Mouse (Mus musculus): ENCODE measurements at regions not wholly inside any gene's neighbourhood (a gene's known extent, or its start where the extent isn't known, plus 50 kb on each side); places are given as distances from the start of the nearest gene placed in this dataset.

GRCm38 (mm10) chr13:97555312-97555711 lies 205.1 kb downstream of the Gm10260 start:
- Histone ChIP-seq H3K9me3 (ENCODE audit: control insufficient read depth, low read length) (no peaks in the 10 kb centered on the region), H3K9ac (ENCODE audit: low read depth, low read length, severe bottlenecking) (no peak overlapping the region), H3K27ac (replicated peaks; ENCODE audit: low read depth, low read length) (no peak overlapping the region), H3K27me3 (ENCODE audit: control insufficient read depth, insufficient read depth, low read length) (no peaks in the 10 kb centered on the region), H3K4me3 (replicated peaks; ENCODE audit: low read length) (no peak overlapping the region), H3K36me3 (ENCODE audit: control insufficient read depth, insufficient read depth, low read length) (no peaks in the 10 kb centered on the region), H3K4me2 (replicated peaks; ENCODE audit: low read depth, low read length, severe bottlenecking) (no peak overlapping the region), H3K4me1 (ENCODE audit: control insufficient read depth, insufficient read depth, low read length) (no peaks in the 10 kb centered on the region)
- no peak for TF ChIP-seq POLR2A (IDR thresholded peaks at IDR 0.05; ENCODE audit: borderline replicate concordance, extremely low read depth, insufficient read depth, insufficient read length)
- ATAC-seq (ENCODE audit: low FRiP score, low read depth) (no peak), DNase-seq (ENCODE audit: low spot score) (no peak)
- 87% methylated on average over 3 of the region's 3 CpGs for WGBS

GRCm38 (mm10) chr13:97554601-97555000 lies 205.8 kb downstream of the Gm10260 start:
- Histone ChIP-seq H3K27ac (replicated peaks; ENCODE audit: low read depth, low read length) (no peak overlapping the region), H3K27me3 (ENCODE audit: control insufficient read depth, insufficient read depth, low read length) (no peaks in the 10 kb centered on the region), H3K36me3 (ENCODE audit: control insufficient read depth, insufficient read depth, low read length) (no peaks in the 10 kb centered on the region), H3K4me1 (ENCODE audit: control insufficient read depth, insufficient read depth, low read length) (no peaks in the 10 kb centered on the region), H3K4me2 (replicated peaks; ENCODE audit: low read depth, low read length, severe bottlenecking) (no peak overlapping the region), H3K9ac (ENCODE audit: low read depth, low read length, severe bottlenecking) (no peak overlapping the region), H3K4me3 (replicated peaks; ENCODE audit: low read length) (no peak overlapping the region), H3K9me3 (ENCODE audit: control insufficient read depth, low read length) (no peaks in the 10 kb centered on the region)
- WGBS = 59% methylated on average over 5 of the region's 5 CpGs
- DNase-seq (ENCODE audit: low spot score) (no peak), ATAC-seq (ENCODE audit: low FRiP score, low read depth) (no peak)
- TF ChIP-seq POLR2A (IDR thresholded peaks at IDR 0.05; ENCODE audit: borderline replicate concordance, extremely low read depth, insufficient read depth, insufficient read length) = no peak

- Histone ChIP-seq H3K27ac (replicated peaks; ENCODE audit: low read depth, low read length) (no peak overlapping the region), H3K4me2 (replicated peaks; ENCODE audit: low read depth, low read length, severe bottlenecking) (no peak overlapping the region), H3K27me3 (ENCODE audit: control insufficient read depth, insufficient read depth, low read length) (no peaks in the 10 kb centered on the region), H3K4me1 (ENCODE audit: control insufficient read depth, insufficient read depth, low read length) (peaks cover 3% of the 10 kb centered on the region; the same call in 1 of the 2 replicates), H3K9ac (ENCODE audit: low read depth, low read length, severe bottlenecking) (no peak overlapping the region), H3K9me3 (ENCODE audit: control insufficient read depth, low read length) (no peaks in the 10 kb centered on the region), H3K4me3 (replicated peaks; ENCODE audit: low read length) (no peak overlapping the region), H3K36me3 (ENCODE audit: control insufficient read depth, insufficient read depth, low read length) (no peaks in the 10 kb centered on the region)
- TF ChIP-seq POLR2A (IDR thresholded peaks at IDR 0.05; ENCODE audit: borderline replicate concordance, extremely low read depth, insufficient read depth, insufficient read length) = no peak
- ATAC-seq (ENCODE audit: low FRiP score, low read depth) = no peak
- 56% methylated on average over 4 of the region's 4 CpGs for WGBS
- DNase-seq (ENCODE audit: low spot score) = no peak
Measured at GRCm38 (mm10) chr13:97552236-97552635, 208.2 kb downstream of the Gm10260 start.

DNA sequence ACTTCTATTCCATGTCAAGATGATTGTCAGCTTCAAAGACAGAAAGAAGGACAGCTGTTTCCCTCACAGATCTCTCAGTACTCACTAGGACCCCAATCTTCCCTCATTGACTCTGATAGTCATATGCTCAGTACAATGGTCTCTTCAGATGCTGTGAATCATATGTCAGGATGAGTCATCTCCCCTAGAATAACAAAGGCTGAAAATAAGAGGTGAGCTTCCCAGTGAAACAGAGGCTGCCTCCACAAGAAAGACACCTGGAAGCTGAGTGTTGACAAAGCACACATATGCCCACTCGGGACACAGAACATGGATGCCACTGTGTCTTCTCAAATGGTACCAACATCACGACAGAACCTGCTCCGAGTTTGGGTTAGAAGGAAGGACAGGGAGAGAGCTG lies 209.6 kb downstream of the Gm10260 start:
- Histone ChIP-seq H3K4me1 (ENCODE audit: control insufficient read depth, insufficient read depth, low read length) (peaks cover 3% of the 10 kb centered on the region; the same call in 1 of the 2 replicates), H3K9me3 (ENCODE audit: control insufficient read depth, low read length) (no peaks in the 10 kb centered on the region), H3K9ac (ENCODE audit: low read depth, low read length, severe bottlenecking) (no peak overlapping the region), H3K36me3 (ENCODE audit: control insufficient read depth, insufficient read depth, low read length) (no peaks in the 10 kb centered on the region), H3K4me3 (replicated peaks; ENCODE audit: low read length) (no peak overlapping the region), H3K27me3 (ENCODE audit: control insufficient read depth, insufficient read depth, low read length) (no peaks in the 10 kb centered on the region), H3K4me2 (replicated peaks; ENCODE audit: low read depth, low read length, severe bottlenecking) (no peak overlapping the region), H3K27ac (replicated peaks; ENCODE audit: low read depth, low read length) (no peak overlapping the region)
- WGBS = 88% methylated on average over 3 of the region's 3 CpGs
- no peak for TF ChIP-seq POLR2A (IDR thresholded peaks at IDR 0.05; ENCODE audit: borderline replicate concordance, extremely low read depth, insufficient read depth, insufficient read length)
- no peak for DNase-seq (ENCODE audit: low spot score)
- no peak for ATAC-seq (ENCODE audit: low FRiP score, low read depth)

DNA sequence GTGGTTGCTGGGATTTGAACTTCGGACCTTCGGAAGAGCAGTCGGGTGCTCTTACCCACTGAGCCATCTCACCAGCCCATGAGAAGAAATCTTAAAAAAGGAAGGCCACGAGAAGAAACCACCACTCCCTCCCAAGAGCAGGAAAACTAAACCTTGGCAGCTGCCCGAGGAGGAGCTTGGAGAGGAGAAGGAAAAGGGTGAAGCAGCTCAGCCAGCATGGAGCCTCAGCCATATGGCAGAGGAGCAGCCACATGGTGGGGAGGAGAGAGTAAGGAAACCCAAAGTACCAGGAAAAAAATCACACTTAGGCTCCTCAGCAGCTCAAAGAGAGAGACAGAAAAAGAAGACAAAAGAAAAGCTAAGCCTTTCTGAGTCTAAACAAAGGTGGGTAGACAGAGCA lies 210.3 kb downstream of the Gm10260 start:
- no peak for TF ChIP-seq POLR2A (IDR thresholded peaks at IDR 0.05; ENCODE audit: borderline replicate concordance, extremely low read depth, insufficient read depth, insufficient read length)
- H3K27ac ChIP-seq (replicated peaks; ENCODE audit: low read depth, low read length) = no peak overlapping the region
- H3K36me3 ChIP-seq (ENCODE audit: control insufficient read depth, insufficient read depth, low read length) = no peaks in the 10 kb centered on the region
- H3K4me3 ChIP-seq (replicated peaks; ENCODE audit: low read length) = no peak overlapping the region
- WGBS = 89% methylated on average over 5 of the region's 5 CpGs
- H3K27me3 ChIP-seq (ENCODE audit: control insufficient read depth, insufficient read depth, low read length) = no peaks in the 10 kb centered on the region
- ATAC-seq (ENCODE audit: low FRiP score, low read depth) = no peak
- H3K9ac ChIP-seq (ENCODE audit: low read depth, low read length, severe bottlenecking) = no peak overlapping the region
- peaks cover 3% of the 10 kb centered on the region; the same call in 1 of the 2 replicates for H3K4me1 ChIP-seq (ENCODE audit: control insufficient read depth, insufficient read depth, low read length)
- no peak overlapping the region for H3K4me2 ChIP-seq (replicated peaks; ENCODE audit: low read depth, low read length, severe bottlenecking)
- DNase-seq (ENCODE audit: low spot score) = no peak
- H3K9me3 ChIP-seq (ENCODE audit: control insufficient read depth, low read length) = no peaks in the 10 kb centered on the region

GRCm38 (mm10) chr13:97549384-97549783 lies 211.0 kb downstream of the Gm10260 start:
- Histone ChIP-seq H3K27ac (replicated peaks; ENCODE audit: low read depth, low read length) (no peak overlapping the region), H3K4me2 (replicated peaks; ENCODE audit: low read depth, low read length, severe bottlenecking) (no peak overlapping the region), H3K27me3 (ENCODE audit: control insufficient read depth, insufficient read depth, low read length) (no peaks in the 10 kb centered on the region), H3K36me3 (ENCODE audit: control insufficient read depth, insufficient read depth, low read length) (no peaks in the 10 kb centered on the region), H3K9me3 (ENCODE audit: control insufficient read depth, low read length) (no peaks in the 10 kb centered on the region), H3K4me1 (ENCODE audit: control insufficient read depth, insufficient read depth, low read length) (peaks cover 3% of the 10 kb centered on the region; the same call in 1 of the 2 replicates), H3K4me3 (replicated peaks; ENCODE audit: low read length) (no peak overlapping the region), H3K9ac (ENCODE audit: low read depth, low read length, severe bottlenecking) (no peak overlapping the region)
- TF ChIP-seq POLR2A (IDR thresholded peaks at IDR 0.05; ENCODE audit: borderline replicate concordance, extremely low read depth, insufficient read depth, insufficient read length) = no peak
- no peak for ATAC-seq (ENCODE audit: low FRiP score, low read depth)
- DNase-seq (ENCODE audit: low spot score) = no peak
- WGBS = 86% methylated on average over 6 of the region's 6 CpGs
